Mouse (Mus musculus) olfactory bulb, adult 2 months (tissue): ENCODE measurements around the gene Get4.

Experiments used
- CTCF ChIP-seq: fragments of 200-500 bp; IDR thresholded peaks from 2 replicates; pipeline ENCODE4 v1.5.1; 2012; ENCODE audit warnings: low read depth, mild to moderate bottlenecking, low read length, moderate library complexity; ENCODE audit not compliant: insufficient read depth
- POLR2A ChIP-seq: fragments of 200-500 bp; IDR thresholded peaks from 2 replicates; pipeline ENCODE4 v1.6.1; 2012; ENCODE audit warnings: mild to moderate bottlenecking, low read depth, low read length, moderate library complexity; ENCODE audit not compliant: insufficient read depth

GRCm38 (mm10) chr5:139267661-139268060 is 15.5 kb downstream of the Get4 start:
- TF ChIP-seq CTCF (no peak), POLR2A (no peak)
